Mouse (Mus musculus) left cerebral cortex, postnatal 4 days (tissue): ENCODE results near the gene Ttc6. TPM values are rescaled to one million over a fixed set of nuclear protein-coding genes. Genes with fewer than 3 reads are reported as not detected.

Source experiments
- DNase-seq: peaks from one replicate; pipeline ENCODE4 v3.0.0-alpha.2; 2022
- intact Hi-C: fragments of 180-260 bp; cut with DNase I; formaldehyde crosslinking; loops from one replicate; pipeline ENCODE4 v1.15.1; 2025
- total RNA-seq, 2 experiments: library from RNA; stranded (reverse); gene quantifications; 2 replicates each; pipeline ENCODE4 v1.2.3; 2021

The Ttc6 gene
- total RNA-seq, 2 experiments from 2014 or later: 1.1 to 1.4 TPM

- peak; percentile 70 for DNase-seq
- intact Hi-C loops: no loop called here
Observed at GRCm38 (mm10) chr12:57544641-57545370, 19.1 kb upstream of the Ttc6 start.

GRCm38 (mm10) chr12:57545371-57546241 lies 18.3 kb upstream of the Ttc6 start:
- DNase-seq: no peak
- intact Hi-C loops: no loop called here

- DNase-seq: no peak
Observed at GRCm38 (mm10) chr12:57546415-57547201, 17.3 kb upstream of the Ttc6 start, which contains the start of gene Foxa1. Gene Foxa1, minus strand, starts transcription at chr12:57546916.

GRCm38 (mm10) chr12:57547890-57548289 lies 16.0 kb upstream of the Ttc6 start:
- DNase-seq: no peak
- intact Hi-C loops: no loop called here

More at GRCm38 (mm10) chr12:57546415-57547201, 17.3 kb upstream of the Ttc6 start, which contains the start of gene Foxa1:
- intact Hi-C loops: no loop called here

GRCm38 (mm10) chr12:57548352-57548980 lies 15.4 kb upstream of the Ttc6 start:
- peak; percentile 44 for DNase-seq

GRCm38 (mm10) chr12:57548981-57549666 lies 14.8 kb upstream of the Ttc6 start:
- intact Hi-C loops: no loop called here
- no peak for DNase-seq

More at GRCm38 (mm10) chr12:57548352-57548980, 15.4 kb upstream of the Ttc6 start:
- intact Hi-C loops: no loop called here

- DNase-seq: no peak
- intact Hi-C loops: no loop called here
Observed at GRCm38 (mm10) chr12:57549667-57550160, 14.2 kb upstream of the Ttc6 start.

- intact Hi-C loops: no loop called here
- DNase-seq: no peak
Observed at GRCm38 (mm10) chr12:57550181-57550808, 13.6 kb upstream of the Ttc6 start.

GRCm38 (mm10) chr12:57550881-57551280 lies 13.0 kb upstream of the Ttc6 start:
- intact Hi-C loops: no loop called here
- DNase-seq: no peak

GRCm38 (mm10) chr12:57552286-57552685 lies 11.6 kb upstream of the Ttc6 start:
- intact Hi-C loops: no loop called here
- DNase-seq: no peak

GRCm38 (mm10) chr12:57554091-57554490 lies 9.8 kb upstream of the Ttc6 start:
- no peak for DNase-seq
- intact Hi-C loops: no loop called here

- intact Hi-C loops: no loop called here
- no peak for DNase-seq
Observed at GRCm38 (mm10) chr12:57571773-57572172, 7.9 kb downstream of the Ttc6 start.

- intact Hi-C loops: no loop called here
Observed at GRCm38 (mm10) chr12:57572415-57572814, 8.5 kb downstream of the Ttc6 start.

GRCm38 (mm10) chr12:57575931-57576628 lies 12.2 kb downstream of the Ttc6 start:
- peak; percentile 45 for DNase-seq
- intact Hi-C loops: no loop called here

More at GRCm38 (mm10) chr12:57572415-57572814, 8.5 kb downstream of the Ttc6 start:
- no peak for DNase-seq

GRCm38 (mm10) chr12:57607624-57608023 lies 43.7 kb downstream of the Ttc6 start:
- intact Hi-C loops: no loop called here
- no peak for DNase-seq

GRCm38 (mm10) chr12:57615137-57615536 lies 51.2 kb downstream of the Ttc6 start:
- no peak for DNase-seq
- intact Hi-C loops: no loop called here

- DNase-seq: no peak
- intact Hi-C loops: no loop called here
Observed at GRCm38 (mm10) chr12:57622030-57622429, 58.1 kb downstream of the Ttc6 start.

GRCm38 (mm10) chr12:57623264-57623663 lies 59.4 kb downstream of the Ttc6 start:
- intact Hi-C loops: no loop called here

More at GRCm38 (mm10) chr12:57623264-57623663, 59.4 kb downstream of the Ttc6 start:
- no peak for DNase-seq
